Mouse (Mus musculus): ENCODE measurements at regions not wholly inside any gene's neighbourhood (a gene's known extent, or its start where the extent isn't known, plus 50 kb on each side); places are given as distances from the start of the nearest gene placed in this dataset.

DNA sequence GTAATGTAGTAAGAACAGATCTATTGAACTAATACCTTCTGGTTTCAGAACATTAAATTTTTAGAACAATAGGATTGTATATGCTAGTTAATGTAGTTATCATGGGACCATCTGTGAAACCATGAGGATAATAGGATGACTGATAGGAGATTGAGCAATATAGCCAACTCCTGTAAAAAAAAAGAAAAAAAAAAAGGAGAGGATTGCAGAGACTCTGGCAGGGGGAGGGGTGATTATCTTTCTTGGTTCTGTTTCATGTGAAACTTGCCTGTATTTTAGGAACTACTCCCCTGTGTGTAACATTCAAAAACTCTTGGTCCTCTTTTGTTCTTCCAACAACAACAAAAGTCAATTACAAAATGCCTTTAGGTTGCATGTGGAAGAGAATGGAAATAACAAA is 3412.1 kb upstream of the Gm7489 start:
- Histone ChIP-seq H3K27me3 (ENCODE audit: insufficient read depth, low read length) (no peaks in the 10 kb centered on the region), H3K4me1 (ENCODE audit: insufficient read depth, low read length) (no peaks in the 10 kb centered on the region), H3K4me2 (ENCODE audit: low read depth, low read length, poor library complexity, severe bottlenecking) (no peak overlapping the region), H3K9me3 (ENCODE audit: low read length) (no peaks in the 10 kb centered on the region), H3K27ac (ENCODE audit: low read depth, low read length) (no peak overlapping the region), H3K36me3 (ENCODE audit: insufficient read depth, low read length) (no peaks in the 10 kb centered on the region), H3K9ac (replicated peaks; ENCODE audit: low read length, poor library complexity, severe bottlenecking) (no peak overlapping the region), H3K4me3 (ENCODE audit: low read depth, low read length) (no peak overlapping the region)
- no peak for TF ChIP-seq CTCF (IDR thresholded peaks at IDR 0.05)
- DNase-seq (ENCODE audit: low spot score) (no peak), ATAC-seq (ENCODE audit: low FRiP score) (no peak)

DNA sequence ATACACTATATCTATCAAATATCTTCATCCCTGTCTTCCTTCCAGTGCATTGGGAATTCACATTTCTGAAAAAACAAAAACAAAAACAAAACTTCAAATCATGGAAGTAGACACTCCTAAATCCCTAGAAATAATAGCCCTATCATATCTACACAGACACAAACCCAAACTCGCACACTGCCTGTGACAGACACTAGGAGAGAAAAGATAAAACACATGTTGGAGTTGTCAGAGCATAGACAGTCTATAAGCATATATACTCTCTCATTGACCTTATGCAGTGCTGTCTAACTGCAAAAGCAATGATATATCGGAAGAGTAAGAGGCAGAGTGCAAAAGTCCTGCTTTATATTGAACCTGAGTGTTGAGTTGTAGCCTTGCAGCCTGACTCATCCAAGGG is 3386.0 kb upstream of the Gm7489 start:
- no peaks in the 10 kb centered on the region for H3K4me1 ChIP-seq (ENCODE audit: insufficient read depth, low read length)
- no peak overlapping the region for H3K9ac ChIP-seq (replicated peaks; ENCODE audit: low read length, poor library complexity, severe bottlenecking)
- WGBS, result 94% methylated on average over 2 of the region's 2 CpGs
- TF ChIP-seq CTCF (IDR thresholded peaks at IDR 0.05), result no peak
- H3K27me3 ChIP-seq (ENCODE audit: insufficient read depth, low read length), result no peaks in the 10 kb centered on the region
- no peak overlapping the region for H3K4me2 ChIP-seq (ENCODE audit: low read depth, low read length, poor library complexity, severe bottlenecking)
- ATAC-seq (ENCODE audit: low FRiP score) (no peak), DNase-seq (ENCODE audit: low spot score) (no peak)
- H3K27ac ChIP-seq (ENCODE audit: low read depth, low read length), result no peak overlapping the region
- no peak overlapping the region for H3K4me3 ChIP-seq (ENCODE audit: low read depth, low read length)
- H3K36me3 ChIP-seq (ENCODE audit: insufficient read depth, low read length), result no peaks in the 10 kb centered on the region
- H3K9me3 ChIP-seq (ENCODE audit: low read length), result no peaks in the 10 kb centered on the region

DNA sequence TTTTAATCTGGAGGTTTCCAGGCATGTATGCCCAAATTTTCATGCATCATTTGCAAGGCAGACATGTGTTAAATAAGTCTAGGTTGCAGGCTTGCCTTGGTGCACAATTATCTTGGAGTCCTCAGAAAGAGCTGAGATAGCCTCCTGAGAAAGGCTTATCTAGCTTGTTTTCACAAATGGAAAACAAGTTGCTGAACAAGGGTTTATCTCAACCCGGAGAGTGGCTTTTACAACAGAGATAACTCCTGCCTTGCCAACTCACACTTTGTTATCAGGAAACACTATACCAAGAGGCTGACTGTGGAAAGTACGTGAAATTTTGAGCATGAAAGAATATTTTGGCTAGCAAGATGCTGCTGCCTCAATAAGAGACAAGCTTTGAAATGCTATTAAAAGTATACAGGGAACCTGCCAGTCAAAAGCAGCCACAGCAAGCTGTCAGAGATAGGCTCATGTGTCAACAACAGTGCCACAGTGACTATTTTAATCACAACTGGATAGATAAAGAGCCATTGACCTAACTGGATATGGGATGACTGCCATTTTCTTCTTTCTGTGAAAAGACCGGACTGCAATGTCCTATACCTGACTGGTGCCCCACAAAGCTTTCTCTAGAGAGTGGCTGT is 3376.6 kb upstream of the Gm7489 start:
- Histone ChIP-seq H3K4me3 (ENCODE audit: low read depth, low read length) (no peak overlapping the region), H3K4me2 (ENCODE audit: low read depth, low read length, poor library complexity, severe bottlenecking) (no peak overlapping the region), H3K9ac (replicated peaks; ENCODE audit: low read length, poor library complexity, severe bottlenecking) (no peak overlapping the region), H3K36me3 (ENCODE audit: insufficient read depth, low read length) (no peaks in the 10 kb centered on the region), H3K4me1 (ENCODE audit: insufficient read depth, low read length) (no peaks in the 10 kb centered on the region), H3K9me3 (ENCODE audit: low read length) (no peaks in the 10 kb centered on the region), H3K27me3 (ENCODE audit: insufficient read depth, low read length) (no peaks in the 10 kb centered on the region), H3K27ac (ENCODE audit: low read depth, low read length) (no peak overlapping the region)
- DNase-seq (ENCODE audit: low spot score), result no peak
- WGBS, result 81% methylated on average over 3 of the region's 3 CpGs
- no peak for TF ChIP-seq CTCF (IDR thresholded peaks at IDR 0.05)
- ATAC-seq (ENCODE audit: low FRiP score), result no peak

- H3K36me3 ChIP-seq (ENCODE audit: insufficient read depth, low read length), result no peaks in the 10 kb centered on the region
- no peak overlapping the region for H3K4me3 ChIP-seq (ENCODE audit: low read depth, low read length)
- no peak for TF ChIP-seq CTCF (IDR thresholded peaks at IDR 0.05)
- no peak overlapping the region for H3K4me2 ChIP-seq (ENCODE audit: low read depth, low read length, poor library complexity, severe bottlenecking)
- no peaks in the 10 kb centered on the region for H3K27me3 ChIP-seq (ENCODE audit: insufficient read depth, low read length)
- no peak overlapping the region for H3K9ac ChIP-seq (replicated peaks; ENCODE audit: low read length, poor library complexity, severe bottlenecking)
- H3K4me1 ChIP-seq (ENCODE audit: insufficient read depth, low read length), result no peaks in the 10 kb centered on the region
- ATAC-seq (ENCODE audit: low FRiP score) (no peak), DNase-seq (ENCODE audit: low spot score) (no peak)
- no peak overlapping the region for H3K27ac ChIP-seq (ENCODE audit: low read depth, low read length)
- 89% methylated on average over 5 of the region's 5 CpGs for WGBS
- H3K9me3 ChIP-seq (ENCODE audit: low read length), result no peaks in the 10 kb centered on the region
These were observed 3371.7 kb upstream of the Gm7489 start for GRCm38 (mm10) chr15:50513036-50513435.

GRCm38 (mm10) chr15:50524841-50525240 is 3359.9 kb upstream of the Gm7489 start:
- TF ChIP-seq CTCF (IDR thresholded peaks at IDR 0.05), result no peak

GRCm38 (mm10) chr15:50534490-50534889 is 3350.2 kb upstream of the Gm7489 start:
- H3K4me3 ChIP-seq (ENCODE audit: low read depth, low read length), result no peak overlapping the region
- WGBS, result 95% methylated on average over 1 of the region's 1 CpGs
- no peaks in the 10 kb centered on the region for H3K27me3 ChIP-seq (ENCODE audit: insufficient read depth, low read length)
- no peak overlapping the region for H3K9ac ChIP-seq (replicated peaks; ENCODE audit: low read length, poor library complexity, severe bottlenecking)
- no peak for TF ChIP-seq CTCF (IDR thresholded peaks at IDR 0.05)
- H3K9me3 ChIP-seq (ENCODE audit: low read length), result no peaks in the 10 kb centered on the region
- no peaks in the 10 kb centered on the region for H3K4me1 ChIP-seq (ENCODE audit: insufficient read depth, low read length)
- no peak for DNase-seq (ENCODE audit: low spot score)
- no peak overlapping the region for H3K27ac ChIP-seq (ENCODE audit: low read depth, low read length)
- H3K4me2 ChIP-seq (ENCODE audit: low read depth, low read length, poor library complexity, severe bottlenecking), result no peak overlapping the region
- no peak for ATAC-seq (ENCODE audit: low FRiP score)
- no peaks in the 10 kb centered on the region for H3K36me3 ChIP-seq (ENCODE audit: insufficient read depth, low read length)

More at GRCm38 (mm10) chr15:50524841-50525240, 3359.9 kb upstream of the Gm7489 start:
- H3K27me3 ChIP-seq (ENCODE audit: insufficient read depth, low read length), result no peaks in the 10 kb centered on the region
- no peak for DNase-seq (ENCODE audit: low spot score)
- 86% methylated on average over 2 of the region's 2 CpGs for WGBS
- no peak overlapping the region for H3K4me3 ChIP-seq (ENCODE audit: low read depth, low read length)
- H3K9me3 ChIP-seq (ENCODE audit: low read length), result no peaks in the 10 kb centered on the region
- H3K4me1 ChIP-seq (ENCODE audit: insufficient read depth, low read length), result no peaks in the 10 kb centered on the region
- H3K27ac ChIP-seq (ENCODE audit: low read depth, low read length), result no peak overlapping the region
- H3K4me2 ChIP-seq (ENCODE audit: low read depth, low read length, poor library complexity, severe bottlenecking), result no peak overlapping the region
- no peak overlapping the region for H3K9ac ChIP-seq (replicated peaks; ENCODE audit: low read length, poor library complexity, severe bottlenecking)
- no peaks in the 10 kb centered on the region for H3K36me3 ChIP-seq (ENCODE audit: insufficient read depth, low read length)
- no peak for ATAC-seq (ENCODE audit: low FRiP score)

Data from midbrain, postnatal 0 days (tissue).